In genomic region chr9:64990291-64990690, GRCm38 (mm10) we compare ENCODE assay signal across 29 mouse cellular contexts. TPM values are rescaled to one million over a fixed set of nuclear protein-coding genes. Genes with fewer than 3 reads are reported as not detected.
"Had no signal": no experiment of that assay in that cellular context is flagged by ENCODE, and none has a peak within 500 bp of the region (broad histone marks: within the 10 kb centered on the region; RNA-seq: fewer than 3 reads in every experiment).

No protein-coding gene starts in this region.

- H3K27ac ChIP-seq: hindbrain, embryonic 10.5 days; hindbrain, embryonic 12.5 days; hindbrain, embryonic 14.5 days; intestine, embryonic 15.5 days; kidney, embryonic 15.5 days; kidney, postnatal 0 days; limb, embryonic 13.5 days; limb, embryonic 15.5 days; liver, embryonic 12.5 days; liver, embryonic 14.5 days had no signal

- H3K4me1 ChIP-seq: hindbrain, embryonic 10.5 days; hindbrain, embryonic 12.5 days; intestine, embryonic 15.5 days; kidney, embryonic 15.5 days; limb, embryonic 13.5 days; limb, embryonic 15.5 days had no signal

- H3K4me2 ChIP-seq: heart, embryonic 11.5 days; hindbrain, embryonic 12.5 days; hindbrain, embryonic 14.5 days; intestine, embryonic 15.5 days; kidney, embryonic 15.5 days; limb, embryonic 13.5 days; limb, embryonic 15.5 days; liver, embryonic 12.5 days had no signal

- DNase-seq: gastrocnemius, postnatal 14 days; heart, adult 18-20 months; heart, postnatal 10 days; heart, postnatal 4 days; kidney, adult 11 months; kidney, adult 2 months; kidney, adult 9 months; kidney, postnatal 14 days; kidney, postnatal 36 days; layer of hippocampus, adult 9-11 months; layer of hippocampus, postnatal 36 days; left cerebral cortex, postnatal 4 days had no signal

- H3K27me3 ChIP-seq: hindbrain, embryonic 12.5 days; intestine, embryonic 15.5 days; kidney, embryonic 15.5 days; limb, embryonic 13.5 days; limb, embryonic 15.5 days; liver, embryonic 12.5 days had no signal

- H3K4me3 ChIP-seq: hindbrain, embryonic 10.5 days; hindbrain, embryonic 12.5 days; intestine, embryonic 15.5 days; kidney, embryonic 15.5 days; limb, embryonic 13.5 days; limb, embryonic 15.5 days; liver, embryonic 12.5 days had no signal

- ATAC-seq: hindbrain, embryonic 16.5 days; inflammation-experienced regulatory T-cells, adult 6 months; intestine, embryonic 15.5 days; liver, embryonic 12.5 days had no signal

- H3K9ac ChIP-seq: hindbrain, embryonic 12.5 days; hindbrain, embryonic 14.5 days; intestine, embryonic 15.5 days; kidney, embryonic 15.5 days; limb, embryonic 13.5 days; limb, embryonic 15.5 days; liver, embryonic 12.5 days; liver, embryonic 14.5 days had no signal

- H3K9me3 ChIP-seq: hindbrain, embryonic 10.5 days; hindbrain, embryonic 12.5 days; intestine, embryonic 15.5 days; kidney, embryonic 15.5 days; limb, embryonic 13.5 days; limb, embryonic 15.5 days; liver, embryonic 12.5 days had no signal

RNA-seq across cellular contexts. Expression of gene Slc24a1, which starts 38.9 kb away (rescaled TPM):
- total RNA-seq: gastrocnemius, adult 8-10 months; granulocyte monocyte progenitor cell, adult 5-6 weeks; layer of hippocampus, postnatal 36 days; liver, adult 2 months had no signal
- polyA plus RNA-seq: hindbrain, embryonic 10.5 days; kidney, adult 2 months; kidney, postnatal 0 days; large intestine, adult 2 months; liver, adult 2 months had no signal
